Mouse (Mus musculus) layer of hippocampus, postnatal 10 days (tissue): ENCODE data around the gene Ptrh2. TPM values are rescaled to one million over a fixed set of nuclear protein-coding genes. Genes with fewer than 3 reads are reported as not detected.

Experiments used
- DNase-seq, 2 experiments: peaks; one replicate each; pipeline ENCODE4 v3.0.0; 2021; ENCODE audit warnings: low spot score in 2 of 2
- total RNA-seq, 2 experiments: library from RNA; stranded (reverse); gene quantifications; 2 replicates each; pipeline ENCODE4 v1.2.3; 2021

The Ptrh2 gene
- total RNA-seq, 2 experiments from 2014 or later: 11.3 to 11.6 TPM

DNA sequence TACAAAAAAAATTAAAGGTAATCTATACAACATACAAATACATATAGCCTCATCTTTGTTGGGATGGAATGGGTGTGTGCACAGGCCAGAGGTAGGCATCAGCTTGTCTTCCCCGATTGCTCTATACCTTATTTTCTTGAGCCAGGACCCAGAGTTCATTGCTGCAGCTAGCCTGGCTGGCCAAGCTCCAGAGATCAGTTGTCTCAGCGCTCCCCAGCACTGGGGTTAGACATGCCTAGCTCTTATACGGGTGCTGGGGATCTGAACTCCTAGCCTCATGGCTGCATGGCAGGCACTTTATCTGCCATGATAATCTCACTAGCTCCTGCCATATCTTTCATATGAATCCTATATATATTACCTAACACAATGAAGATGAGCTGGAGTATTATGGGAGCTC, 15.6 kb upstream of the Ptrh2 start:
- DNase-seq: no peak

GRCm38 (mm10) chr11:86671041-86671675, 12.6 kb upstream of the Ptrh2 start:
- no peak for DNase-seq

GRCm38 (mm10) chr11:86672772-86673171, 11.0 kb upstream of the Ptrh2 start:
- no peak for DNase-seq

GRCm38 (mm10) chr11:86675520-86675919, 8.3 kb upstream of the Ptrh2 start:
- DNase-seq: no peak

DNA sequence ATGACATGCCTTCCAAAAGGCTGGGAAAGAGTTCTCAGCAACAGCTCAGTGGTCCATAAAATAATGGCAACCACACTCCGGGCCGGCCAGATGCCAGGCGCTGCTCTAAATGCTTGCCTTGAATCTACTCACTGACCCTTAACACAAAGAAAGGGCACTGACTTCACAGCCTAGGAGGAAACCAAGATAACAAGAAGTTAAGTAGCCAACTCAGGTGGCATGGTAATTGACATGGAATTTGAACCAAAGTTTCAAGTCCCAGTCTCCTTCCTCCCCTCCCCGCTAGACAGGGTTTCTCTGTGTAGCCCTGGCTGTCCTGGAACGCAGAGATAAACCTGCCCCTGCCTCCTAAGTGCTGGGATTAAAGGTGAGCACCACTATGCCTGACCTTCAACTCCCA, 4.8 kb upstream of the Ptrh2 start:
- no peak for DNase-seq

DNA sequence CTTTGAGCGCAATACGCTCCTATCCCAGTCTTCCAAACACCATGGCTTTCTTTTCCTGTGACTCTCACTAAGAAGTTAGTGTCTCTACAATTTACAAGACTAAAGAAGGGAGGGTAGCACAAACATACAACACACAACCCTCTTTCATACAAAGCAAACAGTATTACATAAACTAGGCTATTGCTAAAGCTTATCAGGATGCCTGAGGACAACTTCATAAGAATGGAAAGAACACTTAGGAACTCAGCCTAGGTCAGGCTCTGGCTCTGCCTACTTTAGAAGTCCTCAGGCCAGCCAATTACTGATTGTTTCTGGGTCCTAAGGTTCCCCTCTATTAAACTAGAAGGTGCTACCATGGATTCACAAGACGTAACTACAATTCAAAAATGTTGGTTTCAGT, 3.1 kb upstream of the Ptrh2 start:
- no peak for DNase-seq

DNA sequence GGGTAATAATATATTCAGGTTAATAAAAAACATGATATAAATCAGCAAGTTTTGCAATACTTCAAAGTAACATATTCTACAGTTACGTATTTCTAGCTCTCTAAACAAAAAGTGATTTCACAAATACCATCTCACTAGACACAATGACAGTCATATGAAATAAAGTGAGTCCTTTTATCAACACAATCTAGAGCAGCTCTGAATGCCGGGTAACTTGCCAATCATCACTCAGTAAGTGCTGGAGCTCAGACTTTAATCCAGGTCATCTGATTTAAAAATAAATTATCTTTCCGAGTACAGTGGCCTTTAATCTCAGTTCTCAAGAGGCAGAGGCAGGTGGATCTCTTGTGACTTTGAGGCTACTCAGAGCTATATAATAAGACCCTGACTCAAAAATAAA, 2.4 kb upstream of the Ptrh2 start:
- no peak for DNase-seq

DNA sequence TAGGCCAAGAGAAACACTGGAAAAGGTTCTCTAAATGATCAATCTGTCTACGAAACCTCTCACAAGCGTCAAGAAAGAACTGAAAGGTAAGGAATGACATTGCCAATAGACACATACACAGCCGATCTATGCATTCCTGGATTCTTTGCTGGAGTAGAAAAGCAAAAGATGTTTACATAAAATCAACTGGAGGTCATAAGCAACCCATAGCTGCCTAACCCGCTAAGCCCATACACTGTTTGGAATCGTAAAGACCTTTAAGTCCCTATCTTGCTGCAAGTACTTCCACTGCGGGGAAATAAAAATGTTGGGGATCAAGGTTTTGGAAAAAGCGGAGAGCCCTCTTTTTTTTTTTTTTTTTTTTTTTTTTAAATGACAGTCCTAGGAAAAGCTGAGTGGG, 924 bp upstream of the Ptrh2 start:
- no peak for DNase-seq

DNA sequence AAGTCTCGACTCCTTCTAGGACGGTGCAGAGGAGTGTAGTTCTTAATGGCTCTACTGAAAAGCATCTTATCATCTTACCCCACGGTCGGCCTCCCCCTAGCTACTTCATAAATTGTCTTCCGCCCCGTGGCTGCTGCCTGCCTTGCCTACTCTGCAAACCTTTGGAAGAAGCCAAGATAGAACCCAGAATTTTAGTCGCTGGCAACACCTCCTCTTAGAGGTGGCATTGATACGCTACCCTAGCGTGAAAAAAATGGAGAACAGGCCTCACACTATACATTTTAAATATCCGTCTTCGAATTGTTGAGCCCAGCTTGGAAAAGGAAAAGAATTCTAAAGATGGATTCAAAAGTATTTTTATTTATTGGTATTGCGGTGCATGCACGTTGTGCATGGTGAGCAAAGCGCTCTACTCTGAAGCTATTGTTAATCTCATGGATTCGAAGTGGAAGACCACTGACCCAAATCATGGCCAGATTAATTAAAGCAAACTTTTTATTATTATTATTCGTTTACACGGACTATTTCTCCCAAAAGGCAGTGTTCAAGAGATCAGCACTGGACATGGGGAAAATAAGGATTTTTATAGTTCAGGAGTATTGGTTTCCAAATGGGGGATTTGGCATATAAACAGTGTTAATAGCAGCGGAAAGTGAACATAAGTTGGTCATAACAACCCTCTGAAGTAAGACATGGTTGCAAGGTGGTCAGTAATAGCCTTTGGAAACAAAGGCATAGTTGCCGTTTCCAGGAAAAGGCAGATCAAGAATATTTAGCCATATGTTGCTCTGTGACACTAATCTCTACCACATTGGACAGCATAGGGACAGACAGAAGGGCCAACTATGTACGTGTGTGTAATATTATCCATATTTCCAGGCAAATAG, 584 bp downstream of the Ptrh2 start:
- no peak for DNase-seq

DNA sequence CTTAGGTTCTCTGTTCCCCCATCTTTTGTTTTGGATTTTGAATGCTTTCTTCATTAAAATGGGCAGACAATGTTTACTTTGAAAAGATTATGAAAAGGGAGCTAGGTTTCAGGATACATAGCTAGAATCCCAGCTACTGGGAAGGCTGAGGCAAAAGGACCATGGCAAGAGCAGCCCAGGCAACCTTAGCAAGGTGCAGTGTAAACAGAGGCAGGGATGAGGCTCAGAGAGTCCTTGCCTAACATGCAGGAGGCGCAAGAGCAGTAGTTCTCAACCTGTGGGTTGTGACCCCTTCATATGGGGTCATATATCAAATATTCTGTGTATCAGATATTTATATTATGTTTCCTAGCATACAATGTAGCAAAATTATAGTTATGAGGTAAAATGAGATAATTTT, 1.6 kb downstream of the Ptrh2 start:
- no peak for DNase-seq

DNA sequence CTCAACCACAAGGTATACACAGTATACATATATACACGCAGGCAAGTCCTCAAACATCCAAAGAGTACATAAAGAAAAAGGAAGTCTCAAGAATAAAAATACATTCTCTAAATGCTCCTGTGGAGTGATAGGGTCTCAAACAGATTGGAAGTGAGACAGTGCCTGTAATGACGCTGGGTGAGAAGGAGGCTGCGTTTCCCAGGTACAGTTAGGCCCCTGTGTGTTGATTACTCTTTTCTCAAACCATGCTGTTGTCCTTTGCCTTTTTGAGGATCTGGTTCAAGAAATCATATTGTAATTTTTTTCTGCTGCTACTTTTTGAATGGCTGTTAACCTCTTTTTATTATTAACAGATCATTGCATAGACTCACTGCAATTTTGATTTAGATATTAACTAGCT, 6.6 kb downstream of the Ptrh2 start:
- no peak for DNase-seq

- no peak for DNase-seq
These were observed 7.7 kb downstream of the Ptrh2 start for GRCm38 (mm10) chr11:86691482-86691881.

DNA sequence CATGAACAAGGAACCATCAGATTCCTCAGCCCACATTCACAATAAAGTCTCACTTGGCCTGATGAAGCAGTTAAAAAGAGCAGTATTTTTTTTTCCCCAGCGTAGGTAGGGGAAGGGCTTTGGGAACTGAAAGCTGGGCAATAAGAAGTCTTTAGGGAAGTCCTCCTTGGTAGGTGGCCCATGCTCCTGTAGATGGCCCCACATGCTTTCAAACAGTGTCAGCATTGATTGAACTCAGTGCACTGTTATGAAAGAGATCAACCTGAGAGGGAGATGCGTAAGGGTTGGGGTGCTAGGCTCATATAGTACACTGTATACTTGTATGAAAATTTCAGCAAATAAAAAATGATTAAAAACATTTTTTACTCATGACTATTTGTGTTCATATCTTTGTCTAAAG, 8.2 kb downstream of the Ptrh2 start:
- no peak for DNase-seq

- no peak for DNase-seq
These were observed 8.8 kb downstream of the Ptrh2 start for GRCm38 (mm10) chr11:86692546-86692945.

- no peak for DNase-seq
These were observed 11.7 kb downstream of the Ptrh2 start for GRCm38 (mm10) chr11:86695461-86695860.

DNA sequence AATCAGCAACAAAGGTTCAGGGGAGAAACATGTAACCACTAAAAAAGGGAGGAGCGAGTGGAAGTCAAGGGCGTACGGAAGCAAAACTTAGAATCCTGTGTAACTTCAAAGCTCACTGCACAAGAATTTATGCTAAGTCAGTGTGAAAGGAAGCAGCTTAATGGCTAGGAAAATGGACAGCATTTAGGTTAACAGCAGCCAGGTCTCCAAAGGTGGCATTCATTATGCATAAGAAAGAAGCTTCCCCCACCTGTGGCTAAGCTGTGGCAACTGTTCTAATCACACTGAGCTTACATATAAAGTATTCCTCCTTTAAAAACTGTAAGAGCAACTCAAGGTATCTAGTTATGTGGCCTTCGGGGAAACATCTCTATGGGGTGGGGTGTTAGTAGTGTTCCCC, 17.4 kb downstream of the Ptrh2 start:
- no peak for DNase-seq

DNA sequence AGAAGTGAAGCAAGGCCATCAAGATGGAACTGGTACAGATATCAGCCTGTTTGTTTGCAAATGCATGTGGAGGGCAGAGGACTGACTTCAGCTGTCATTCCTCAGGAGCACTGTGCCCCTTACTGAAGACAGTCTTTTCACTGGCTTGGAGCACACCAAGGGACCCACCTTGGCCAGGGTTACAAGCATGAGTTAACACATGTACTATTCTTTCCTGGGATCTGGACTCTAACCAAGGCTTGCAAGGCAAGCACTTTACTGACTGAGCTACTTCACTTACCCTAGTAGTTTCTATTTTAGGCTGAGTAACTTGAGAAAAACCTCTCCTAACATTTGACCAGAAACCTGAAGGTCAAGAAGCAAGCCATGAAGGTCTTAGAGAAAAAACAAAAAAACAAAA, 30.8 kb downstream of the Ptrh2 start:
- DNase-seq: no peak

GRCm38 (mm10) chr11:86717306-86718065, 33.7 kb downstream of the Ptrh2 start:
- DNase-seq: no peak

GRCm38 (mm10) chr11:86718369-86718768, 34.6 kb downstream of the Ptrh2 start:
- DNase-seq: no peak

DNA sequence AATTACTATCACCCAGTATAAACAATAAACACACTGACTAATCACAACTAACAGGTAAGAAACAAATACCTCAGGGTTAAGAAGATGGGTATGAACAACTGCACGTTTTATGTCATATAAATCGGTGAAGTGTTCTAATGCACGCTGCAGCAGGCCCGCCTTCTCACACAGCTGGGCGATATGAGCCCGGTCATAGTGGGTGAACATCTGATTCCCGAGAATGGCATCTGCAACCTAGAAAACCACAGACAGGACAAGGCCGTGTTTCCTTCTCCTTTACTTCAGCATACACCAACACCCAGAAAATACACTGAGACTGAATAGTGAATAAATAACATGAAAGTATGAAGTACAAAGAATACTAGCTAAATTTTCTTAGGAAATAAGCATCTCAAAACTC, 35.6 kb downstream of the Ptrh2 start:
- no peak for DNase-seq

DNA sequence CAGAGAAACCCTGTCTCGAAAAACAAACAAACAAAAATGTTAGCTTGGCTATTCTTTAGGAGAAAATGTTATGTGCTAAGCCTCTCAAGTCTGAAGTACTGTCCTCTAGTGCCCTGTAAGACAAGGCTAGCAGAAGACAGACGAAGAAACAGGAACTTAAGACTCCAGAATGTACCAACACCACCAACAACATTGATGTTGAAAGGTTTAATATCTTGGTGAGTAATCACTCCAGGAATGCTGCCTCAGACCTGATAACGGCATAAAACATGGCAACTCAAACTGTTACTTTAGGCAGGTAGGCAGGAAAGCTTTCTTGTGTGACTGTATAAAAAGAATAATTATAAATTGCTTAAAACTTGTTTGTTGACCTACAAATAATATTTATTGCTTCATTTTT, 40.2 kb downstream of the Ptrh2 start:
- DNase-seq: no peak

GRCm38 (mm10) chr11:86724982-86725381, 41.2 kb downstream of the Ptrh2 start:
- no peak for DNase-seq
